Mouse (Mus musculus) small intestine, adult 2 months (tissue): ENCODE measurements around the gene Alg12.

Experiments
- CTCF ChIP-seq: fragments of 200-500 bp; IDR thresholded peaks from 2 replicates; pipeline ENCODE4 v1.5.1; 2012; ENCODE audit warnings: low read depth, mild to moderate bottlenecking, control low read depth, inconsistent platforms, low read length, moderate library complexity, mixed read lengths; ENCODE audit not compliant: insufficient replicate concordance, insufficient read length; ENCODE audit errors: extremely low read depth
- POLR2A ChIP-seq: fragments of 200-500 bp; IDR thresholded peaks from 2 replicates; pipeline ENCODE4 v1.6.1; 2012; ENCODE audit warnings: low read depth, mild to moderate bottlenecking, control low read depth, inconsistent platforms, low read length, moderate library complexity

DNA sequence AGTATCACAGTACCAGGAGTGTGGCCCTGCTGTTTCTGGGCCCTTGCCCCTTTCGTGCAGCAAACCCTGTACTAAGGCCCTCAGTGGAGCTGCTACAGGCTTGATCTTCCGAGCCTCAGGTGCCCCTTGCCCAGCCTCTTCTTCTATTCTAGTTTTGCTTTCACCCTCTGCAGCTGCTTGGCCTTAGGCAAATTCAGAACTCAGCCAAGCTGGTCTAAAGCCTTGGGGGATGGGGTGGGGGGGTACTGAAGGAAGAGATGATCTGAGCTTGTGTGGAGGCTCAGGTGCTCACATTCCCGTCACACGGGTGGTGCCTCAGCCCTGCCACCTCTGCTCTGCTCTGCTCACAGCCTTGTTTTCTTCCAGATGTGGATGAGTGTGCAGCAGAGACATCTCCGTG, 4.3 kb upstream of the Alg12 start:
- TF ChIP-seq POLR2A (no peak), CTCF (no peak)
